Mouse (Mus musculus) small intestine, adult 10 weeks (tissue): ENCODE measurements around the gene Lrrc61. TPM values are rescaled to one million over a fixed set of nuclear protein-coding genes. Genes with fewer than 3 reads are reported as not detected.

Experiments used
- polyA plus RNA-seq: library from polyadenylated mRNA; stranded (reverse); fragments of 350-450 nt; fragmentation: Illumina TruSeq; extraction: RNeasy Lipid Tissue Mini Kit (QIAGEN cat#74804); gene quantifications from one replicate; pipeline ENCODE4 v1.2.3, GENCODE M21; 2014; ENCODE audit warnings: low replicate concordance

Gene Lrrc61
- polyA plus RNA-seq, result 0.97 TPM

GRCm38 (mm10) chr6:48554280-48555103, at the start of gene Lrrc61:
Gene Lrrc61, plus strand, starts transcription at chr6:48554796.

GRCm38 (mm10) chr6:48537105-48537954, 17.3 kb upstream of the Lrrc61 start, which contains the start of gene Atp6v0e2:
Gene Atp6v0e2, plus strand, starts transcription at chr6:48537615.

GRCm38 (mm10) chr6:48572572-48573061, 18.0 kb downstream of the Lrrc61 start, which contains the start of gene Rarres2:
Gene Rarres2, minus strand, starts transcription at chr6:48572789.

GRCm38 (mm10) chr6:48589194-48589750, 34.7 kb downstream of the Lrrc61 start, which contains the start of gene Gm45021:
Gene Gm45021, plus strand, starts transcription at chr6:48589610.

GRCm38 (mm10) chr6:48593158-48594042, 38.8 kb downstream of the Lrrc61 start, which contains the start of the genes Repin1 and Gm44965:
Gene Repin1, plus strand, starts transcription at chr6:48593883.
Gene Gm44965, plus strand, starts transcription at chr6:48593941.

GRCm38 (mm10) chr6:48601271-48602079, 46.9 kb downstream of the Lrrc61 start, which contains the start of gene Zfp775:
Gene Zfp775, plus strand, starts transcription at chr6:48602063.

Other genes starting within 250 kb of the Lrrc61 start
- gene Krba1, start 159.2 kb upstream of the Lrrc61 start, polyA plus RNA-seq, result 2.1 TPM
- 2.6 TPM for gene Zfp467, start 109.0 kb upstream of the Lrrc61 start, polyA plus RNA-seq
- gene Sspo, start 106.6 kb upstream of the Lrrc61 start, polyA plus RNA-seq, result not detected
- gene Atp6v0e2, start 17.2 kb upstream of the Lrrc61 start, polyA plus RNA-seq, result 7.1 TPM
- 2.2 TPM for gene Rarres2, start 18.0 kb downstream of the Lrrc61 start, polyA plus RNA-seq
- gene Gm45021, start 34.8 kb downstream of the Lrrc61 start, polyA plus RNA-seq, result not detected
- 1.3 TPM for gene Repin1, start 39.1 kb downstream of the Lrrc61 start, polyA plus RNA-seq
- not detected for gene Gm44965, start 39.1 kb downstream of the Lrrc61 start, polyA plus RNA-seq
- not detected for gene Zfp775, start 47.3 kb downstream of the Lrrc61 start, polyA plus RNA-seq
- not detected for gene AI854703, start 72.0 kb downstream of the Lrrc61 start, polyA plus RNA-seq
- 22.2 TPM for gene Gimap8, start 92.4 kb downstream of the Lrrc61 start, polyA plus RNA-seq
- 19.5 TPM for gene Gimap9, start 121.3 kb downstream of the Lrrc61 start, polyA plus RNA-seq
- gene Gimap4, start 129.8 kb downstream of the Lrrc61 start, polyA plus RNA-seq, result 82.1 TPM
- 31.9 TPM for gene Gimap6, start 153.4 kb downstream of the Lrrc61 start, polyA plus RNA-seq
- 8.2 TPM for gene Gm28053, start 163.8 kb downstream of the Lrrc61 start, polyA plus RNA-seq
- gene Gimap7, start 163.8 kb downstream of the Lrrc61 start, polyA plus RNA-seq, result 6.2 TPM
- 3.5 TPM for gene Gimap1, start 184.3 kb downstream of the Lrrc61 start, polyA plus RNA-seq
- gene Gimap5, start 191.4 kb downstream of the Lrrc61 start, polyA plus RNA-seq, result 4.2 TPM
- 11.0 TPM for gene Gimap3, start 216.1 kb downstream of the Lrrc61 start, polyA plus RNA-seq